Mouse (Mus musculus): ENCODE results near the gene Gm20458. TPM values are rescaled to one million over a fixed set of nuclear protein-coding genes. Genes with fewer than 3 reads are reported as not detected.

Gm20458 gene
- polyA plus RNA-seq, 1 experiment from 2014 or later, result 11.0 TPM

DNA sequence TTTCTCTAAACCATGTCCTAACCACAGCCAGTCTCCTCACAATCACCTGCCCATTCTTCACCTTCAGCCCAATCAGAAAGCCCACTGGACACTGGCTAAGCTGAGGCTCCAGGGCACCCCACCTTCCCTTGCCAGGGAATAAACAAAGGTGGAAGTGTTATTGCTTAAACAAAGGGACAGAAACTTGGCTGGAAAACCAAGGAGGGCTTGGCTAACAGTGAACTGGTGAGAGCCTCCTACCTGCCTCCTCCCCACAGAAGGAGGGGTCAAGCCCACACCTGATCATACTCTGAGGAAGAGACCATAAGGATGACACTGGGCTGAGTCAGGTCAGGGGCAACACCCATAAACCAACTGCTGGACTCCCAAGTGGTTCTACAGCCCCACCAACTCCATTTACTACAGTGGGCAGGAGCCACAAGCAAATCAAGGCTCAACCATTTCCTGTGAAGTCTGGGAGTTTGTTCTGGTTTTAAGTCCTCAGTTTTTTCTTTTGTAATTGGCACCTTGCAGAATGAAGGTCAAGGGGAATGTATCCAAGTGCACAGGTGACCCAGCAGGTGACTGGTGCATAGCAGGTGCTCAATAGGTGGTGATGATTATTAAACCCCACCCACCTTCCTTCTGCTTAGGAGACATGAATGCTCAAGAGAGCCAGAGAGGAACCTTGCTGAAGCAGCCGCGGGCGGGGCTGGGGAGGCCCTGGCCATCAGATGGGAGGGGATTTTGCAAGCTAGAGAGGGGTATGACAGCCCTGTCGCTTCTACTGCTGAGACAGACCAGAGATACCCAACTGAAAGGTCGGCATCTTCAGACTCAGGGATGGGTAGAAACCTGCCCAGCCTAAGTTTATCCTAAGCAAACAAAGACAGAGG, 25.3 kb upstream of the Gm20458 start:
- peak overlapping the region; percentile 86 for H3K27ac ChIP-seq

GRCm38 (mm10) chr2:164436215-164436913, 24.4 kb upstream of the Gm20458 start:
- Histone ChIP-seq H3K27me3 (no peaks in the 10 kb centered on the region), H3K4me1 (peaks cover 97% of the 10 kb centered on the region), H3K27ac (peak overlapping the region; percentile 86), H3K4me2 (0 out of 2 replicates have a peak overlapping the region, but pooled peaks have one; percentile 10), H3K9ac (no peak overlapping the region), H3K4me3 (no peak overlapping the region), H3K9me3 (no peaks in the 10 kb centered on the region), H3K36me3 (no peaks in the 10 kb centered on the region)
- 22% methylated on average over 8 of the region's 8 CpGs for WGBS
- no peak for ATAC-seq (ENCODE audit: insufficient number of reproducible peaks, low FRiP score, low TSS enrichment, low read depth)

More for the DNA sequence above, 25.3 kb upstream of the Gm20458 start:
- H3K27me3 ChIP-seq, result no peaks in the 10 kb centered on the region
- ATAC-seq (ENCODE audit: insufficient number of reproducible peaks, low FRiP score, low TSS enrichment, low read depth), result no peak
- H3K4me1 ChIP-seq, result peaks cover 97% of the 10 kb centered on the region
- H3K4me2 ChIP-seq, result 0 out of 2 replicates have a peak overlapping the region, but pooled peaks have one; percentile 10
- no peak overlapping the region for H3K4me3 ChIP-seq
- no peak overlapping the region for H3K9ac ChIP-seq
- no peaks in the 10 kb centered on the region for H3K36me3 ChIP-seq
- no peaks in the 10 kb centered on the region for H3K9me3 ChIP-seq
- 35% methylated on average over 5 of the region's 5 CpGs for WGBS

GRCm38 (mm10) chr2:164436961-164437360, 23.8 kb upstream of the Gm20458 start:
- Histone ChIP-seq H3K4me3 (no peak overlapping the region), H3K9ac (no peak overlapping the region), H3K27me3 (no peaks in the 10 kb centered on the region), H3K4me2 (0 out of 2 replicates have a peak overlapping the region, but pooled peaks have one; percentile 1), H3K4me1 (peaks cover 97% of the 10 kb centered on the region), H3K27ac (peak overlapping the region; percentile 86), H3K9me3 (no peaks in the 10 kb centered on the region), H3K36me3 (no peaks in the 10 kb centered on the region)
- 47% methylated on average over 3 of the region's 3 CpGs for WGBS
- ATAC-seq (ENCODE audit: insufficient number of reproducible peaks, low FRiP score, low TSS enrichment, low read depth), result peak; percentile 46

- ATAC-seq (ENCODE audit: insufficient number of reproducible peaks, low FRiP score, low TSS enrichment, low read depth), result no peak
- Histone ChIP-seq H3K27ac (peak overlapping the region; percentile 86), H3K4me3 (no peak overlapping the region), H3K9me3 (no peaks in the 10 kb centered on the region), H3K4me1 (peaks cover 91% of the 10 kb centered on the region), H3K27me3 (no peaks in the 10 kb centered on the region), H3K4me2 (no peak overlapping the region), H3K36me3 (no peaks in the 10 kb centered on the region), H3K9ac (no peak overlapping the region)
- 42% methylated on average over 6 of the region's 6 CpGs for WGBS
Observed at GRCm38 (mm10) chr2:164437710-164438109, 23.1 kb upstream of the Gm20458 start.

- no peak for ATAC-seq (ENCODE audit: insufficient number of reproducible peaks, low FRiP score, low TSS enrichment, low read depth)
- H3K36me3 ChIP-seq, result no peaks in the 10 kb centered on the region
- H3K9ac ChIP-seq, result no peak overlapping the region
- peaks cover 88% of the 10 kb centered on the region for H3K4me1 ChIP-seq
- no peaks in the 10 kb centered on the region for H3K9me3 ChIP-seq
- no peak overlapping the region for H3K4me2 ChIP-seq
- H3K4me3 ChIP-seq, result no peak overlapping the region
- no peak overlapping the region for H3K27ac ChIP-seq
- WGBS, result 41% methylated on average over 8 of the region's 8 CpGs
- no peaks in the 10 kb centered on the region for H3K27me3 ChIP-seq
Observed at GRCm38 (mm10) chr2:164438257-164438656, 22.5 kb upstream of the Gm20458 start.

DNA sequence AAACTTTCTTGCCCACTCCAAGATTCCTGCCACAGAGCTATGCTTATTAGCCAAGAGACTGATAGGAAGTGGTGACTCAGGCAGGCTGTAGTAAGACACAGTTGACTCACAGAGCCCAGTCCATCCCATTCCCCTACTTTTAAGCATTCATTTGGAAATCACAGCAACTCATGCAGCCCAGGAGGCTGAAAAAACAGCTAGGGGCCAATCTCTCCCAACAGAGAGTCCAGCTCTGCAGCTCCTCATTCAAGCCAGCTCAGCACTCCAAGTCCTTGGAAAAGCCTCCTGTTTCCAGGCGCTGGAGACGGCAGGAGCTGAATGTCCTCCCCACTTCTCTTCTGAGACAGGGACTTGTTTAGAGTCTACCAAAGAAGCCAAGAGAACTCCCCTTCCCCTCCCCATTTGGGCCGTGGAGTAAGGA, 21.8 kb upstream of the Gm20458 start:
- H3K4me1 ChIP-seq, result peaks cover 88% of the 10 kb centered on the region
- no peak for ATAC-seq (ENCODE audit: insufficient number of reproducible peaks, low FRiP score, low TSS enrichment, low read depth)
- no peaks in the 10 kb centered on the region for H3K9me3 ChIP-seq
- H3K4me3 ChIP-seq, result no peak overlapping the region
- H3K36me3 ChIP-seq, result no peaks in the 10 kb centered on the region
- H3K27ac ChIP-seq, result peak overlapping the region; percentile 47; the same call in 1 of the 2 replicates
- H3K27me3 ChIP-seq, result no peaks in the 10 kb centered on the region
- H3K4me2 ChIP-seq, result no peak overlapping the region
- no peak overlapping the region for H3K9ac ChIP-seq
- 75% methylated on average over 3 of the region's 3 CpGs for WGBS

- Histone ChIP-seq H3K4me3 (no peak overlapping the region), H3K9me3 (no peaks in the 10 kb centered on the region), H3K27ac (peak overlapping the region; percentile 67; the same call in 1 of the 2 replicates), H3K9ac (no peak overlapping the region), H3K27me3 (no peaks in the 10 kb centered on the region), H3K36me3 (no peaks in the 10 kb centered on the region), H3K4me2 (peak overlapping the region; percentile 10; the same call in 1 of the 2 replicates), H3K4me1 (peaks cover 75% of the 10 kb centered on the region)
- WGBS, result 46% methylated on average over 5 of the region's 5 CpGs
- ATAC-seq (ENCODE audit: insufficient number of reproducible peaks, low FRiP score, low TSS enrichment, low read depth), result no peak
Observed at GRCm38 (mm10) chr2:164440314-164440713, 20.5 kb upstream of the Gm20458 start.

DNA sequence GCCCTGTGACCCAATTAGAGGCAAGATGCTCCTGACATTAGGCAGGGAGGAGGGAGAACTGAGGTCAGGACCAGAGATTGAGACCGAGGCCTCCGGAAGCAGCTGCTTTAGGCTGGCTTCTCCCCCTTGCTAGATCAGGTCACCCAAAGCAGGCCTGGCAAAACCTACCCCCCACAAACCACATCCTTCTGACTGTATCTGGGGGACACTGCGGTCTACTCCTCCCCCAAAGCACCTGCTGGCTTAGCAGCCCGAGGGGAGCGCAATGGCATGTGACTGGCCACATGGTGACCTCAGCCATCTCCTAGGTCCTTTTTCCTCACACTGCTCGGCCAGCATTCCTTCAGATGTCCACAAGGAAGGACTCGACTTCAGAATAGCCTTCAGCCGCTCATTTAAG, 19.6 kb upstream of the Gm20458 start:
- Histone ChIP-seq H3K27ac (peak overlapping the region; percentile 67), H3K27me3 (no peaks in the 10 kb centered on the region), H3K4me3 (peak overlapping the region; percentile 69), H3K4me2 (peak overlapping the region; percentile 88), H3K9ac (0 out of 2 replicates have a peak overlapping the region, but pooled peaks have one; percentile 14), H3K9me3 (no peaks in the 10 kb centered on the region), H3K4me1 (peaks cover 67% of the 10 kb centered on the region), H3K36me3 (no peaks in the 10 kb centered on the region)
- 29% methylated on average over 8 of the region's 8 CpGs for WGBS
- ATAC-seq (ENCODE audit: insufficient number of reproducible peaks, low FRiP score, low TSS enrichment, low read depth), result no peak

- Histone ChIP-seq H3K27ac (no peak overlapping the region; the same call in 1 of the 2 replicates), H3K9ac (0 out of 2 replicates have a peak overlapping the region, but pooled peaks have one; percentile 76), H3K27me3 (no peaks in the 10 kb centered on the region), H3K4me2 (peak overlapping the region; percentile 88), H3K9me3 (no peaks in the 10 kb centered on the region), H3K36me3 (no peaks in the 10 kb centered on the region), H3K4me3 (peak overlapping the region; percentile 69), H3K4me1 (peaks cover 61% of the 10 kb centered on the region)
- ATAC-seq (ENCODE audit: insufficient number of reproducible peaks, low FRiP score, low TSS enrichment, low read depth), result no peak
- WGBS, result 28% methylated on average over 7 of the region's 7 CpGs
Observed at GRCm38 (mm10) chr2:164441731-164442130, 19.0 kb upstream of the Gm20458 start.

GRCm38 (mm10) chr2:164442315-164443050, 18.3 kb upstream of the Gm20458 start:
- Histone ChIP-seq H3K27ac (peak overlapping the region; percentile 90), H3K9ac (peak overlapping the region; percentile 76), H3K4me3 (peak overlapping the region; percentile 69), H3K4me1 (peaks cover 54% of the 10 kb centered on the region), H3K4me2 (peak overlapping the region; percentile 88), H3K9me3 (no peaks in the 10 kb centered on the region), H3K27me3 (no peaks in the 10 kb centered on the region), H3K36me3 (no peaks in the 10 kb centered on the region)
- 3% methylated on average over 29 of the region's 29 CpGs for WGBS
- ATAC-seq (ENCODE audit: insufficient number of reproducible peaks, low FRiP score, low TSS enrichment, low read depth), result peak; percentile 40; the same call in 1 of the 2 replicates

DNA sequence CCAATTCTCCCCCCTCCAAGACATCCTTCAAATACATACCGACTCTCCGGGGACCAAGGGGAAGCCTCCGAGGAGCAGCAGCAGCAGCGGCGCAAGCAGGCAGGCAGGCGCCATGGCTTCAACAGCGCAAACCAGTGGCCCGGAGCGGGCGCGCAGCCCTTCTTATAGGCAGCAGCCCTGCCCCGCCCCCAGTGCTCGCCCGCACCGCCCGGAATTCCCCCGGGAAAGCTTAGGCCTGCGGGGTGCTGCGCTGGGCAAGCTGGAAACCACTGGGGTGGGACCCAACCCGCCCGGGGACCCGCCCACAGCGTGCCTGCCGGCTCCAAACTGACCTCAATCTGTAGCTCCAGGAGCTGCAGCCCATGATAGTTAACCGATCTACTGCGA, 17.7 kb upstream of the Gm20458 start:
- peaks cover 50% of the 10 kb centered on the region for H3K4me1 ChIP-seq
- no peaks in the 10 kb centered on the region for H3K36me3 ChIP-seq
- peak overlapping the region; percentile 88 for H3K4me2 ChIP-seq
- no peaks in the 10 kb centered on the region for H3K27me3 ChIP-seq
- no peaks in the 10 kb centered on the region for H3K9me3 ChIP-seq
- H3K4me3 ChIP-seq, result peak overlapping the region; percentile 69
- H3K9ac ChIP-seq, result peak overlapping the region; percentile 76
- WGBS, result under 1% methylated on average over 26 of the region's 26 CpGs
- ATAC-seq (ENCODE audit: insufficient number of reproducible peaks, low FRiP score, low TSS enrichment, low read depth), result peak; percentile 82
- peak overlapping the region; percentile 90 for H3K27ac ChIP-seq
